Mouse (Mus musculus) testis, adult 2 months (tissue): Measurements from ENCODE around the gene Kansl1l.

Source experiments
- CTCF ChIP-seq: fragments of 200-500 bp; IDR thresholded peaks from 2 replicates; pipeline ENCODE4 v1.5.1; 2012; ENCODE audit warnings: low read depth, mild to moderate bottlenecking, inconsistent platforms, low read length, moderate library complexity; ENCODE audit not compliant: control insufficient read depth, insufficient read depth, insufficient replicate concordance
- POLR2A ChIP-seq: fragments of 200-500 bp; IDR thresholded peaks from 2 replicates; pipeline ENCODE4 v1.6.1; 2012; ENCODE audit warnings: low read depth, mild to moderate bottlenecking, inconsistent platforms, low read length, moderate library complexity; ENCODE audit not compliant: control insufficient read depth

DNA sequence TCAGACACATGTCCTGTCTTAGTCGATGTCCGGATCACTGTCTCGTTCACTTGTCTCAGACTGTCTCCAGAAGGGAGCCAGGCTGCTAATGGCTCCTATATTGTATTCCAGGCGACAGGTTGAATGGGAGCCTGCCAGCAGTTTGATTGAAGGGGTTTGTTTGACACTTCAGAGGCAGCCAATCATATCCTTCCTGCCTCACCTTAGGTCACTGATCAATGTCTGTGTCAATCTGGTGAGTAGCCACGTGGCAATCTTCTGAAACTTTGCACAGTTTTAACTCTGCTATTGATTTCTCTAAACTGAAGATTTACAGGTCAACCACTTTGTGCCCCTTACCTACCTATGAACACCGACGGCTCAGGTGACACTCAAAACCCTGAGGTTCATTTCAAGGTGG lies 145.9 kb downstream of the Kansl1l start:
- no peak for TF ChIP-seq CTCF
- no peak for TF ChIP-seq POLR2A
